Mouse (Mus musculus) adrenal gland, postnatal 25 days (tissue): ENCODE results near the gene Vmn1r74. TPM values are rescaled to one million over a fixed set of nuclear protein-coding genes. Genes with fewer than 3 reads are reported as not detected.
"Not testable (repeated sequence)": the region's sequence is repeated elsewhere in the genome, so short reads cannot be mapped to it uniquely, and the experiment has no call there.

Experiments
- DNase-seq: peaks from one replicate; pipeline ENCODE4 v3.0.0; 2021; ENCODE audit warnings: mixed read lengths
- long read RNA-seq: library from polyadenylated mRNA; stranded (forward); transcript quantifications from one replicate; pipeline ENCODE4 v2.0.0, GENCODE M21; 2021
- total RNA-seq: library from RNA; stranded (reverse); gene quantifications from 2 replicates; pipeline ENCODE4 v1.2.3, GENCODE M21; 2021

Vmn1r74 gene
- not detected in 2 replicates for total RNA-seq
- long read RNA-seq = 0 reads

- no peak for DNase-seq
Observed at GRCm38 (mm10) chr7:11833680-11834079, at the start of gene Vmn1r74. Gene Vmn1r74, plus strand, starts transcription at chr7:11833980.

GRCm38 (mm10) chr7:11813751-11814150 is 20.0 kb upstream of the Vmn1r74 start:
- DNase-seq = no peak

GRCm38 (mm10) chr7:11822166-11822565 is 11.6 kb upstream of the Vmn1r74 start:
- DNase-seq = no peak

GRCm38 (mm10) chr7:11823246-11823645 is 10.5 kb upstream of the Vmn1r74 start:
- not testable (repeated sequence) for DNase-seq

DNA sequence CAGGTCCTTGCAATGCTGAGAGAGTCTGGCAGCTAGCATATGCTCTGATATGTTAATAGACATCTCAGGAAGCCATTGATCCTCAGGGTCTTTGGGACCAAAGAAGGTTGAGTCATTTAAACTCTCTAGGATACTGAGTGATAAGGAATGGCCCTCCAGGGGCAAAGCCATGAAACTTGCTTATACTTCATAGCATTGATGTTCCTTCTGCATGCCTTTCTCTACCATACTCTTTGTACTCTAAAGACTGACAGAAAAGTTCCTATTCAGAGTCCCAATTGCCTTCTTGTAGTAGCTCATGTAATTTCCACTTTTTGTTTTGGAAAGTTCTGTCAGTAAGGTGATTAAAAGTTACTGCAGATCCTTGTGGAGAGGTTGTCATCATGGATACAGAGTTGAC is 40.5 kb downstream of the Vmn1r74 start, which contains the start of gene Vmn1r75:
Gene Vmn1r75, plus strand, starts transcription at position 301 of the 400 bp plus-strand sequence.
- no peak for DNase-seq

Other genes with a start within 250 kb of the Vmn1r74 start
- gene Zscan4-ps3, start 224.7 kb upstream of the Vmn1r74 start, total RNA-seq = not detected in 2 replicates
- gene Vmn1r72, start 153.8 kb upstream of the Vmn1r74 start, total RNA-seq = not detected in 2 replicates
- not detected in 2 replicates for gene Vmn1r73, start 103.7 kb upstream of the Vmn1r74 start, total RNA-seq
- not detected in 2 replicates for gene Vmn1r75, start 40.6 kb downstream of the Vmn1r74 start, total RNA-seq
- not detected in 2 replicates for gene Vmn1r76, start 104.2 kb downstream of the Vmn1r74 start, total RNA-seq
- gene Vmn1r77, start 202.8 kb downstream of the Vmn1r74 start, total RNA-seq = not detected in 2 replicates